Mouse (Mus musculus) fibroblast of lung, adult 2 months (primary cell): Measurements from ENCODE around the gene H2afj.
A peak's percentile ranks its signal among the peaks of the same experiment; 100 is the strongest.
"Not testable (repeated sequence)": the region's sequence is repeated elsewhere in the genome, so short reads cannot be mapped to it uniquely, and the experiment has no call there.

Experiments
- DNase-seq: peaks from one replicate; pipeline ENCODE4 v3.0.0-alpha.2; 2011; ENCODE audit warnings: low read depth

The H2afj gene

DNA sequence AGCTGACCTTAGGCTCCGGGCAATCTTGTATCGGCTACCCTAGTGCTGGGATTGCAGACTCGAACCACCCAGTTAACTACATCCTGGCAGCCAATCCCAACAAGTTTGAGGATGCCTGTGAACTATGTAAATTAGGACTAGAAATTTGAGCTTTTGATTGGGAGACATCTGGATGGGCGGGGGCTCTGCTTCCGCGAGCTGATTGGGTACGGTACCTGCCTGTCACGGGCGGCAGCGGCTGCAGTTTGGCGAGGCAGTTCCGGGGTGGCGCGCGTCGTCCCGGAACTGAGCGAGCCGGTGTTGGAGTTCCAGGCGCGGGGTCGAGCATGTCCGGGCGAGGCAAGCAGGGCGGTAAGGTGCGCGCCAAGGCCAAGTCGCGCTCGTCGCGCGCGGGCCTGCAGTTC lies at the start of gene H2afj:
Gene H2afj, plus strand, starts transcription at position 231 of the 404 bp plus-strand sequence.
- peak; percentile 94 for DNase-seq

DNA sequence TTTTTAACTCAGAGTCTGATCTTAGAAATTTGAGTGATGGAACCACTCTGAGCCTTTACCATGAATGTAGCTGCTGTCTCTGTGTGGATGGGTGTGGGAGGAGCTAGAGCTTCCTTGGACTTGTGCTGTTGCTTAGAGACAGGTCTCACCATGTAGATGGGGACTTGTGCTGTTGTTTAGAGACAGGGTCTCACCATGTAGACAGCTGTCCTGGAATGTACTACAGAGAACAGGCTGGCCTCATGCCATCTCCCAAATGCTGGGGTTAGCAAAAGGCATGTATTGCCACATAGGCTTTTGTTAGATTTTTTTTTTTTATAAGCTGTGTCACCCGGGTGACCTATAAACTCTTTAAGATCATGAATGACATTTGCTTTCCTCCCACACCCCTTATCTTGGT lies 44.1 kb upstream of the H2afj start:
- DNase-seq: no peak

DNA sequence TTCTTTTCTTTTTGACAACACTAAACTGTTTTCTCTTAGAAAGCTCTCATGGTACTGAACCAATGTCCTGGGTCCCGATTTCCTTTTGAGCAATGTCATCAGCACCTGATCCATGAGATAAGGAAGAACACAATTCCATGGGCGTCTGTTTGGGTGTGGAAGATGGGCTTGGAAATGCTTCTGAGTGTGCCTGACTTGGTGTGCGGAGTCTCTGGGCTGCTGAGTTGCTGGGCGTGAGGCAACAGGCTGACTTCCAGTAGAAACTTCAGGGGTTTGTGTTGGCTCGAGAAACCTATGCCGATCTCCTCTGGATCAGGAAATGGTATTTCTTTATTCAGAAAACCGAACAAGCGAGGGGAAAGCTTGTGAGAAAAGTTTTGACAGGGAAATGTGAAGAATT lies 38.9 kb upstream of the H2afj start:
- DNase-seq: peak; percentile 64

DNA sequence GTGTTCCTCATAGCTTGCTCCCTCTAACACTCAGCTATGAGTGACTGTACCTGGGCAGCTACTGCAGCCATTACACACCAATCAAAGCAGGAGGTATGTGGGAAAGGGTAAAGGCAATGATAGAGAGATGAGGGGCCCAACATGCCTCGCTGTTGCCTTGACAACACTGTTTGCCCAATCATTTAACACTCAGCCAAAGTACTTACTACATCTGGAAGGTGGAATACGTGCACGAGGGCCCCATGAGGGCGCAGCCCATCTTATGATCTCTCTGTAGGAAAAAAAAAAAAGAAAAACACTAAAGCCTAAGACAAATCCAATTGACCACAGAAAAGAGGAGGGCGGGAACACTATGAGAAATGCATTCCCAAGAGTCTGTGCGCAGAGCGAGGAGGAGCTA lies 38.2 kb upstream of the H2afj start:
- DNase-seq: peak; percentile 59

DNA sequence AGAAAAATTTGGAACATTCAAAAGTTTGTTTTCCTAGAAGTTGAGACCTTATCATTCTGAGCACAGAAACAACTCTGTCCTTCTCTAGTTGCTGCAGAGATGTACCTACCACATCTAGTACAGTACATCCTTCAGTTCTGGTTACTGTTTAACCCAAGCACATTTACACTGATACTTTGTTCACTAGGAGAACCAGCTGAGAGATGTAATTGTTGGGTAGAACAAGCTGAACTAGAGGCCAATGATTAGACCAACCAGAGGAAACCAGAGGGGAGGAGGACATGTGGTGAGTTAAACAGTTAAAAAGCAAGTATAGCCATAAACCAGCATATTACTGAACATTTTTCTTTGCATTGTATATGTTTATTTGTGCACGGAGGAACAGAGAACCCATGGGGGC lies 31.7 kb upstream of the H2afj start:
- no peak for DNase-seq

DNA sequence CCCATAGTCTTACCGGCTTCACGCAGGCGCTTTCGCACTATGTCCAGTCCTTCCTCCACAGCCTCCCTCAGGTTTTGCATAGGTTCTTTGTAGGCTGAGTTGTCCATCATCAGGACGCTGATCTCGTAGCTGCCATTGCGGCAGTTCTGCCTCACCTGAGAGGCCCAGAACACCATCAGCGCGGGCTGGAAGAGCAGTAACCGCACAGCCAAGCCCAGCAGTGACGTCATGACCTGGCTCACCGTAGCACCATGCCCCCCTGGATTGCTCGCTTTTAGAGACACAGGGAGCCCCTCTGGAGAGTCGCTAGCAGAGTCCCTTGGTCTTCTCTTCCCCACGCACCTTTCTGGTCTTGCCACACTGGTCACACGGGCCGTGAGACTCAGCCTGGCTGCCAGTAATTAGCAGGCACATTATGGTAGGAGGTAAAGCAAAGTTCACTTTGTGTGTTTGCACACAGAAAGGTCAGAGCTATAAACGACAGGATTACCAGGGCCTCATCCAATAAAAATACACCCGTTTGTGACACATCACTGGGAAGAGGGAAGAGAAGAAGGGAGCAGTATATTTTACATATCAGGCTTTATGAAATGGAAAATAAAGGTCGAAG lies 26.6 kb upstream of the H2afj start, which contains the start of gene Gucy2c:
Gene Gucy2c, minus strand, starts transcription at position 389 of the 610 bp plus-strand sequence.
- DNase-seq: no peak

DNA sequence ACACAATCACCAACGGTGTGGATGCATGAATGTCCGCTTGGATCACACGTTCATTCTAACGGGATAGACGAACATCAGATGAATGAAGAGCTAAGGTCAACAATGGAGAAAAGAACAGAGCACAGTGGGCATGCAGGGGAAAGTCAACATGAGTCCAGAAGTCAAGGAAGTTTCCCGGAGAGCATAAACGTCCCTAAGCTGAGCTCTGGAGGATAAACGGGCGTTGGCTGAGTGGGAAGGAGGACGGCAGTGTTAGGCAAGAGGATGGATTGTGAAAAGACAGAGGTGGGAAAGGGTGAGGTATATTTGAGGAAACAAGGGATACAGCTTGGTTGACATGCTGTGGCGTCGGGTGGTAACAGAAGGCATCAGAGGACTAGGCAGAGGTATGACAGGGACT lies 25.9 kb upstream of the H2afj start:
- no peak for DNase-seq

DNA sequence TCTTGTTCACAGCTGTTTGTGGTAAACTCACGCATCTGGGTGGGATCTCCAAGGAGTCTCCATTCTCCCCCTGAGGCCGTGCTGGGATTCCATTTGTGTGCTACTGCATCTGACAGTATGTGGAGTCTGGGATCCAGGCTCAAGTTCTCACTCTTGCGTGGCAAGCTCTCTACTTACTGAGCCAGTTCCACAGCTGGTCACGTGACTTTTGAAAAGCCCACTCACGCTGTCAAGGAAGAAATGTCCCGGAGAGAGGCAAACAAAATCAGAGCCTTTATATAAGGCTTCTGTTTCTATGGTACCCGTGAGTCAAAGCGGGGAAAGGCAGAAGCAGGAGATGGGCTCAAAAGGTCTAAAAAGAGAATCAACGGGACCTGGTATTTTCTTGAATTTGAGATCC lies 25.3 kb upstream of the H2afj start:
- no peak for DNase-seq

DNA sequence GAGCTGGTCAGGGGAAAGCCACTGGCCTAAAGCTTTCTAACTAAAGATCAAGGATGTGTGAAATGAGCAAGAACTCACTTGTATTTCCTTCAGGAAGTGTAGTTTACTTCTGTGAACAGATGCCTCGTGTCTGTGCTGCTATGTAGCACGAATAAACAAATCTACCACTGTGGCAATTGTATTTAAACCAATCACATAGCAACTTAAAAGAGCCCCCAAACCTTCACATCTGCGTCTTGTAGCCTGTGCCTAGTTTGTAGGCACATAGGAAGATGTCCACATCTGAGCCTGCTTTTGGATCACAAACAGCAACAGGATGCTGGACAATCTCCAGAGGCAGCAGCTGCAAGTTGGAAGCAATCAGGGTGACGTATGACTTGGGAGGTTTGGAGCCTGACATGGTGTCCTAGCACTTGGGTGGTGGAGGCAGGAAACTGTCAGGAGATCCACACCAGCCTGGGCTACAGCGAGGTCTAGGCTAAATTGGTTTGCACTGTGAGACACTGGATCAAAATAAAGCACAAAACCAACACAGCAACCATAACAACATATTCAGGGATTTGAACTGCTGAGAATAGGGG lies 18.6 kb upstream of the H2afj start:
- no peak for DNase-seq

DNA sequence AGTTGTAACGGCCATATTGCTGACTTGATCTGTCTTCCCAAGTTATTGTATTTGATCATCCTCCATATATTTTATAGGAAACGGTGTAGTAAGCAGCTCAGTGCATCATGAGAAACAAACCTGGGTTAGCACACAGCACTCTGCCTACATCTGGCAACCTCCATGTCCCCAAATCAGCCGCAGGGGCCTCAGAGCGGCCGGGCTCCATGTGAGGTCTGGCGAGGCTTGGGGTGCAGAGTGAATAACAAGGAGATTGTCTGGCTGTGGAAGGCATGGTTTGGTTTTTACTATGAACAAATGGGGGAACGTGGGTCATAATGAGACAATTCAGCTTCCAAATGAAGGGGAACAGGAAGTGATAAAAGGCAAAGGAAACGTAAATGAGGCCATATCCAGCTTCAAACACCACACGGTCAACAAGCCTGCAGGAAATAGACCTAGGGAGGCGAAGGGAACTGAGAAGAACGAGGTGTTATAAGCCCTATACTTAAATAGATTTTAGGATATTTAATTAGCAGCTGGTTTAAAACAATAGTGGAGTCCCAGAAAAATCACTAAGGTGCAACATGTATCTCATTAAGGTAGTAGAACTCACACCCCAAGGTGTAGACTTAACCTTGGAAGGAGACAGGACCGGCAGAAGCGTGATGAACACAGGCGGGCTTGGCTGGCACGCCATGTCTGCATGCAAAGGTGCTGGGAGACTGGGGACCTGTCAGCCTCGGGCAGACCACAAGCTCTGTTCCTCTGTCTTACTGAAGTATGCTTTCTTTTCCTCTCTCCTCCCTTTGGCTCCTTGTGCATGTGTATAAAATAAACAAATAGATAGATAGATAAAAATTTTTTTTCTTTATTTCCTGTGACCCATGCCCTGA lies 14.9 kb upstream of the H2afj start:
- no peak for DNase-seq

DNA sequence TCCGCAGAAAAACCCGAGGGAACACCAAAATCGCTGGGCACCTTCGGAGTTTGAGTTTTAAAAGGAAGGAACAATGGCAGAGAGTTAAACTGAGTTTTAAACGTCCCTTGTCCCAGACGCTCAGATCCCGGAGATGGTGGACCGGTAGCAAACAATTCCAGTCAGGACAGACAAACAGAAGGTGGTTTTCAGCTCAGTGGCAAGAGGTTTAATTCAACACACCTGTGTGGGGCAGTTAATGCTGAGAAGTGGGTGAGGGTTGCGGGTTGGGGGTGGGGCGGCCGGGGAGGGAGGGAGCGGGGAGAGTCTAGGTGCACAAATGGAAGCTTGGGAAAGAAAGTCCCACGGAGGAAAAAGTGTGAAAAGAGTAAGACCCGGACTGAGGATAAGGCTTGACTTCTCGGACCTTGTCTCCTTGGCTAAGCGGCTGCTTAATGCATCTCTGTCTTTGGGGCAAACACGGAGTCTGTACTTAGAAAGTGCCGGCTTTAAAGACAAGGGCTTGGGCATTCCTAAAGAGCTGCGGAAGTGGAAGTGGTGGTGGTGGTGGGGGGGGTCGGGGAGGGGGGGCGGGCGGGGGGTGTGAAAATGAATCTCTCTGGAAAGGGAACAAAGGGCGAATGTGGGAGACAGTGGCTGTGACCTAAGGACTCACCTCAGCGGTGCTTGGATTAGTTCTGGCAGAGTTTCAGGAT lies 14.1 kb upstream of the H2afj start:
- DNase-seq: no peak

DNA sequence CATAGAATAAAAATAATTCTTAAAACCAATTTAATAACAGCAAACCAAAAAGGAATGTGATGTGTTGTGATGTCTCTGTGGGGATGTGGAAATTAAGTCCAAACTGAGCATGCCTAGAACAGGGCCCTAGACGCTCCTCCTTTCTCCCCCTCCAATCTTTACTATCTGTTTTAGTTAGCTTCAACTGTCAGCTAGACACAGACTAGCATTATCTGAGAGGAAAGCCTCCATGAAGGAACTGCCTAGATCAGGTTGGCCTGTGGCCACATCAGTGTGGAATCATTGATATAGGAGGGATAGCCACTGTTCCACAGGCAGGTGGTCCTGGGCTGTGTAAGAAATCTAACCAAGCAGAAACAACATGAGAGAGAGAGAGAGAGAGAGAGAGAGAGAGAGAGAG lies 12.9 kb upstream of the H2afj start:
- DNase-seq: no peak

DNA sequence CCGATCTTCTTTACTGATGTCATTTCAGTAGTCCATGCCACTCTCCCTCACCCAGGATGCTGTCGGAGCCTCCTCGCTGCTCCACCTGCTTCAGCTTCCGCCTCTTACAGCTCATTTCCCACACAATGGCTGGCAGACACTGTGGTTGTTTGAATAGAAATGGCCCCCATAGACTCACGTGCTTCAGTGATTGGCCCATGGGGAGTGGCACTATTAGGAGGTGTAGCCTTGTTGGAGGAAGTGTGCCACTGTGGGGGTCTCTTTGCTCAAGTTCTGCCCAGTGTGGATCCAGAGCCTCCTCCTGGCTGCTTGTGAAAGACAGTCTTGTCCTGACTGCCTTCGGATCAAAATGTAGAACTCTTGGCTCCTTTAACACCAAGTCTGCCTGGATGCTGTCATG lies 12.2 kb upstream of the H2afj start:
- DNase-seq: no peak

DNA sequence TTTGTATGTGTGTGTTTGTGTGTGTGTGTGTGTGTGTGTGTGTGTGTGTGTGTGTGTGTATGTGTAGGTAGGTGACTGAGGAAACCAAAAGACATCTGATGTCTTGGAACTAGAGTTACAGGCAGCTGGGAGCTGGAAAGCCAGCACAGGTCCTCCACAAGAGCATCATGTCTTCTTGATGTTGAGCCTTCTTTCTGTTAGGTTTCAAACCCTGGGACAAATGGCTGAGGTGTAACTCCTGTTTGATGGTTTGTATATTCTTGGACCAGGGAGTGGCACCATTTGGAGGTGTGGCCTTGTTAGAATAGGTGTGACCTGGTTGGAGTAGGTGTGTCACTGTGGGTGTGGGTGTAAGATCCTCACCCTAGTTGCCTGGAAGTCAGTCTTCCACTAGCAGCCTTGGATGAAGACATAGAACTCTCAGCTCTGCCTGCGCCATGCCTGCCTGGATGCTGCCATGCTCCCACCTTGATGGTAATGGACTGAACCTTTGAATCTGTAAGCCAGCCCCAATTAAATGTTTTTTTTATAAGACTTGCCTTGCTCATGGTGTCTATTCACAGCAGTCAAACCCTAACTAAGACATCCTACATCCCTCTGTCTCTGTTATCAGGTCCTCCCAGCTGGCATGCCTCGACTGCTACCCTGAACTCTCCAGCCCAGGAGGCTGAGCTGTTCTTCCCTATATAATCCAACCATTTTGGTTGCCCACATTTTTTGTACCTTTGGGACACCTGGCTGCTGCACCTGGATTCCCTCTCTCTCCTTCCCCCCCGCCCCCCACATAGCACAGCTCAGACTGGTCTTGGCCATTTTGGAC lies 10.0 kb upstream of the H2afj start:
- not testable (repeated sequence) for DNase-seq

DNA sequence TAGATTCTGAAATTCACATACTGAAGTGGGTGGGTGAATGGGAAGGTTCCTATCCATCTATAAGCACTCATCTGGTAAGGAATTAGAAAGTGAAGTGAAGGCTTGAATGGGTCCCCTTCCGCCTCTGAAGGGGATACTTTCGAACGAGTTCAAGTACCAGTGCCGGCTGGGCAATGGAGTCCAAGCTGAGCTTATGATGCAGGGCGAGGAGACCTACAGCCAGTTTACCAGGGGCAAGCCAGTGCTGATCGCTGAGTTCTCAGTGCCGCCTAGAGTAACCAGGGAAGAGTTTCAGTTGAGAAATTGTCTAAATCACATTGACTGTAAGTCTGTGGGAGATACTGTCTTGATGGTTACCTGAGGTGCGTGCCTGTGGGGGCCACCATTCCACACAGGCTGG lies 7.3 kb upstream of the H2afj start:
- no peak for DNase-seq

DNA sequence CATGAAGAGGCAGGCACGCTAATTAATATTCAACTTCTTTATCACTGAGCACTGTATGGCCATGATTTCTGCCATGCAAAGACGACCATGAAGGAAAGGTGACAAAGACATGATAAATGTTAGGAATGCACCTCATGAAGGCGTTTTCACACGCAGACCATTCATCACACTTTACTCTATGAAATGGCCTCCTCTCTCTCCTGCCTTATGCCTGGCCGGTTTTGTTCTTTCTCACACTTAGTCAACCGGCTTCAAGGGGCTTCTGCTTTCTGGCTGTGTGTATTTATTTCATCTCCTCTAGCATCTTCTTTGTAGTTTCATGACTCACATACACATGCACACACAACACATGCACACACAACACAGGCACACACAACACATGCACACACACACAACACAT lies 6.8 kb upstream of the H2afj start:
- DNase-seq: no peak

DNA sequence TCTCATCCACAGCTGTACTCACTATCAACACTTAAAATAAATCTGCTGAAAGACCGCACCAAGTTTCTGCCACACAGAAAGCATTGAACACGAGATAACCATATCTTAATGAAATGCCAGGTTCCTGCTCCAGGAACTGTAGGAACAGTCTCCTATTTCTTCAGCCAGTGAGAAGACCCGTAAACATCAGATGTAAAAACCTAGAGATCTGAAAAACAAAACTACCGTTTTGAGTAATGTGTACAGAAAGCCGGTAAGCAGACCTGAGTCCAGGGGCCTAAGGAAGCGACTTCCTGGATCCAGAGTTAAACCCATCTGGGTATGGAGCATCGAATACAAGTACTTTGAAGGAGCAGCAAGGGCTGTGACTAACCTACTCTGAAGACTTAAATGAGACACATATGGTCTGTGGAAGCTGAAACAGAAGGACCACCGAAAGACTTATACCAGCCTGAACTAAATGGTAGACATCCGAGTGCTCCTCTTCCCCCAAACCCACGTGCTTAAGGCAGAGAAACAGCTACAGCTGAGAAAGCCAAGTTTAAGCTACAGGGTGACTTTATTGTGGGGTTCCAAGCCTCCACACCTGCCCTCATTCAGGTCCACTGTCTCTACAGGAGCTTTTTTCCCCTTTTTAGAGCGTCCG lies 4.8 kb upstream of the H2afj start:
- peak; percentile 5 for DNase-seq

DNA sequence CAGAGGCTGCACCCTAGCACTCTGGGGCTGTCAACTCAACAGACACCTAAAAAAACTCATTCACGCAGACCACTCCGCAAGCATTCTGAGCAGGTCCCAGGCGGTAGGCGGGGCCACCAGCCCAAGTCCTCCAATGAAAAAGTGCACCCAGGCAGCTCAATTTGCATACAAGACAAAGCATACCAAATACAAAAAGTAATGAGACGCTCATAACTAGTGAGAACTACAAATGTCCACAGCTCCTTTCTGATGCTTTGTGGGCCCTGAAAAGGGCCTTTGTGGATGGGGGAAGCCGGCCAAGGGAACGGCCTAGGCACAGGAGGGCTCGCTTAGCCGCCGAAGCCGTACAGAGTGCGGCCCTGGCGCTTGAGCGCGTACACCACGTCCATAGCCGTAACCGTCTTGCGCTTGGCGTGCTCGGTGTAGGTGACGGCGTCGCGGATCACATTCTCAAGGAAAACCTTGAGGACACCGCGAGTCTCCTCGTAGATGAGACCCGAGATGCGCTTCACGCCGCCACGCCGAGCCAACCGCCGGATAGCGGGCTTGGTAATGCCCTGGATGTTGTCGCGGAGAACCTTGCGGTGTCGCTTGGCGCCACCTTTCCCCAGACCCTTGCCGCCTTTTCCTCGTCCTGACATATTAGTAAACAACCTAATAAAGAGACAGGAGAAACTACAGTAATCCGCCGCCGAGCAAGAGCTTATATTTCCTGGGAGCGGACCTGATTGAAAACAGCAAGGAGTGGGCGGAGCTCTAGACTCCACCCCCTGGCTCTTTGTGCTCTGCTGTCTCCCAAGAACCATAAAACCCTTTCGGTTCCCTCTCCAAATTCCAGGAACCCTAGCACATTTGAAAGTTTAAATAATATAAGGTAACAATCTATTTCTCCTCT lies 4.1 kb upstream of the H2afj start, which contains the start of gene Hist4h4:
Gene Hist4h4, minus strand, starts transcription at position 677 of the 895 bp plus-strand sequence.
- DNase-seq: peak; percentile 89

DNA sequence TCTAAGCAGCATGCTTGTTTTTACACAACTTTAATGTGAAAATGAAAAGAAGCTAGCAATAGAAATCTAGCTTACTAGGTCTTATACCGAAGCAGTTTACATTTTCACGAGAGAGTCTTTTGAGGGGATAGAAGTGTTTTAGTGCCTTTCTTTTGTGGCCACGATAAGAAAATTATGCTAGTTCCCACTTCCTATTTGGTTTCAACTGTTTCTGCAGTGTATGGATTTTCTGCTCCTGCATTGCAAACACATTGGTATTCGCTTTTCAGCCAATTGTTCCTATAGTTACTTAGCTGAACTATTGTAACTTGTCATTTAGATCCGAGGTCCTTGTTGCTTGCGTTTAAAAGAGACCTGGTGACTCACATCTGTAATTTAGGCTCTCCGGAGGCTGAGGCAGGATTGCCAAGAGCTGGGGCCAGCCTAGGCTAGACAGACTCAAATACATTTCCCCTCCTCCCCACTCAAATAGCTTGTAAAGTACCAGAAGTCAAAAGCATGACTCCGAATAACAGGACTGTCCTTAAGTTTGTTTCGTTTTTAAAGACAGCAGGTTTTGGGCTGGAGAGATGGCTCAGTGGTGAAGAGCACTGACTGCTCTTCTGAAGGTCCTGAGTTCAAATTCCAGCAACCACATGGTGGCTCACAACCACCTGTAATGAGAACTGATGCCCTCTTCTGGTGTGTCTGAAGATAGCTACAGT lies 3.2 kb upstream of the H2afj start:
- DNase-seq: peak; percentile 10
